Mouse (Mus musculus) cerebellum, adult 11-12 months (tissue): Measurements from ENCODE around the gene Ston1.
A peak's percentile ranks its signal among the peaks of the same experiment; 100 is the strongest.

Source experiments
- DNase-seq: peaks from one replicate; pipeline ENCODE4 v3.0.0; 2022

Ston1 gene

DNA sequence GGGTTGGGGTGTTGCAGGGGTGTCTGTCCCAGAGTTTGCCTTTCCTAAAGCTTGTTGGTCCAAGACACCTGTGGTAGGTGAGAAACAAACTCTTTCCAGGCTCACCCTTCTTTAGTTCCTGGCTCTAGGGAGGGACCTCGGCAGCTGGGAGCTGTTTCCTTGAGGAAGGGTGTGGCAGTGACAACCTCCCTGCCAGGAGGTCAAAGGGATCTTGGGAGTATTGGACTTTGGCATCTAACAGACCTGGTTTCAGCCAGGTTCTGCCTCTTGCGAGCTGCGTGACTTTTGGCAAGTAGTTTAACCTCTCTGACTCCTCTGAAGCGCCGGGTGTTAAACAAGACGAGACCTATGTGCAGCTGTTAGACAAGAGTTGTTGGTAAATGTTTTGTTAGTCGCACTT, 29.7 kb downstream of the Ston1 start:
- no peak for DNase-seq

DNA sequence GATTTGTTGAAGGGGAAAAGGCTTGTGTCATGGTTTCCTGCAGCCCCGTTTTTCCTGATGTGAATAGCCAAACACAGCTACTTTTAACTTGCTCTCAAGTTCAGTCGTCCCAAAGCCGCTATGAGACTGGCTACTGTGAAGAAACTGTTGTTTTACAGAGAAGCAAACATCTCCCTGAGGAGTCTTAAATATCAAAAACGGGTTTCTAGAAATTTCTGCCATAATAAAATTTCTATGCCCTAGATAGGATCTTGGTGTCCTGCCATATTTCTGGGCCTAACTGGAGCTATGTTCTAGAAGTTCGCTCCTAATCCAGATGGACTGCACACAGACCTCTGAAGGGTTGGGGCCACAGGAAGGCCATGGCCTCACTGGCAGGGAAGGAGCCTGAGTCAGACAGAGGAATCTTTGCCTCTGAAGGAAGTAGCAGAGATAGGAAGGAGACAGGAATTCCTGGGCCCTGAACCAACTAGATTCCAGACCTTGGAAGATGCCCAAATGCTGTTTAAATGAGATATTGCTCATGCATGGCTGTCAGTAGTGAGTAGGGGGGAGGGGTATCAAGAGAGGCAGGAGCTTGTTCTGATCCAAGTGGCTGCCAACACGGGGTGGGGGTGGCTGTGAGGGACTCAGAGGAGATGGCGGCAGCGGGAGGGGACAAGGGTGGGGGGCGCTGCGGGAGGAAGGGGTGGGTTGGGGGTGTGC, 31.3 kb downstream of the Ston1 start:
- DNase-seq: no peak

DNA sequence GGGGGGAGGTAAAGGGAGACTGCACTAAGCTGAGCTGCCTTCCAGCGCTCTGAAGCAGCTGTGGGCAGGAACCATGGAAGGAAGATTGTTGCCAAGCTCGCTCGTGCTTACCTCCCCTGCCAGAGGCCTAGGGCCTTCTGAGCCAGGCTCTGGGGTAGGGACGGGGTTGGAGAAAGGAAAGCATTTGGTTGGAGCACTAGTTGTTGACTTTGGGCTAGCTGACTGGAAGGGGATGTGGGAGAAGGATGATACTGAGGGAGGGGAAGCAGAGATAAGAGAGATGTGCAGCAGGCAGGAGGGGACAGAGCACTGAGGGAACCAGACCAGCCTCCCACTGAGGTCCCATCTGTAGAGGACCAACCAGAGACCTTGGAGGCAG, 31.9 kb downstream of the Ston1 start:
- DNase-seq: no peak

GRCm38 (mm10) chr17:88629931-88630553, 32.6 kb downstream of the Ston1 start:
- DNase-seq: no peak

- no peak for DNase-seq
These were observed 33.1 kb downstream of the Ston1 start for GRCm38 (mm10) chr17:88630554-88630948.

GRCm38 (mm10) chr17:88632631-88633030, 35.1 kb downstream of the Ston1 start:
- no peak for DNase-seq

GRCm38 (mm10) chr17:88636076-88636475, 38.6 kb downstream of the Ston1 start:
- DNase-seq: no peak

DNA sequence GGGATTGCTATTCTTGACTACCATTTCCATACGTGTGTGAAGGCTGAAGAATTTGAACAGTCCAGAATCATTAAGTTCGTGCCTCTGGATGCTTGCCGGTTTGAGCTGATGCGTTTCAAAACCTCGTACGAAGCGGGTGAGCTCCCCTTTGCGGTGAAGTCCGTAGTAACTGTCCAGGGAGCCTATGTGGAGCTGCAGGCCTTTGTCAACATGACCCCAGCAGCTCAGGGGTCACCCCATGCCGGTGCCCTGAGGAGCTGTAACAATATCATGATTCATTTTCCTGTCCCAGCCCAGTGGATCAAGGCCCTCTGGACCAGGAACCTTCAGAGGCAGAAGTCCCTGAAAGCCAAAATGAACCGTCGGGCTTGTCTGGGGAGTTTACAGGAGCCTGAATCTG, 39.1 kb downstream of the Ston1 start:
- no peak for DNase-seq

GRCm38 (mm10) chr17:88641012-88641411, 43.5 kb downstream of the Ston1 start:
- DNase-seq: peak; percentile 22

DNA sequence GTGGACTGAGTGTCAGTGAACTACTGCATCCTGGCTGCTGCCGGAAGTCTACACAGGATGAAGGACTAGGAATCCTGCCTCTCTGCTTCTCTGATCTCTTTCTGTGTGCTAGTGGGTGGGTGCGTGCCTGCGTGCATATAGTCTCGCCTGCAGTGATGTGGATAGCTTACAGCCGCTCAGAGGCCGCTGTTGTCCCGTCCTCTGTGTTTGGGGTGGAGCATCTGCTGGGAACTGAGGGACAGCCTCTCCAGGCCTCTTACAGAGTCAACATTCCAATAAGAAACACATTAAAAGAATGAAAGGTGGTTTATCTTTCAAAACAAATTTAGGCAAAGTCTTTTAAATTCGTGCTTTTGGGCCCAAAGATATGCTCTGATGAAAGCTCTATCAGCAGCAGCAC, 44.4 kb downstream of the Ston1 start:
- no peak for DNase-seq

GRCm38 (mm10) chr17:88644876-88645275, 47.4 kb downstream of the Ston1 start:
- DNase-seq: no peak

GRCm38 (mm10) chr17:88645299-88645698, 47.8 kb downstream of the Ston1 start:
- DNase-seq: no peak

GRCm38 (mm10) chr17:88647149-88647548, 49.7 kb downstream of the Ston1 start:
- DNase-seq: no peak

GRCm38 (mm10) chr17:88652010-88652409, 54.5 kb downstream of the Ston1 start:
- peak; percentile 45 for DNase-seq

GRCm38 (mm10) chr17:88652702-88653374, 55.4 kb downstream of the Ston1 start:
- peak; percentile 65 for DNase-seq

DNA sequence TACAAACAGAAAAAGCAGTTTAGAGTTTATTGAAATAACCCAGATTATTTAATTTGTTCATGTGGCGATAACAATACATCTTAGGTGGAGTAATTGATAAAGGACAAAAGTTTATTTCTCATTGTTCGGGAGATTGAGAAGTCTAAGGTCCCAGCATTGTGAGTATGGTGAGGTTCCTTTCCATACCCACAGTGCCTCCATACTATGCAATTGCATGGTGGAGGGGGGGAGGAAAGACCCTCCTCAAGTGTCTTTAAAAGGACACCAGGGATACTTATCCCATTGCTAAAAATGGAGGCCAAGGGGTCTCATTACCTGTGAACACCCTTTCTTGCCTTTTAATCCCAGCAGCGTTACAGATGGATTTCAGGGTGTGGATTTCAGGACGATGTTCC, 55.9 kb downstream of the Ston1 start:
- no peak for DNase-seq

DNA sequence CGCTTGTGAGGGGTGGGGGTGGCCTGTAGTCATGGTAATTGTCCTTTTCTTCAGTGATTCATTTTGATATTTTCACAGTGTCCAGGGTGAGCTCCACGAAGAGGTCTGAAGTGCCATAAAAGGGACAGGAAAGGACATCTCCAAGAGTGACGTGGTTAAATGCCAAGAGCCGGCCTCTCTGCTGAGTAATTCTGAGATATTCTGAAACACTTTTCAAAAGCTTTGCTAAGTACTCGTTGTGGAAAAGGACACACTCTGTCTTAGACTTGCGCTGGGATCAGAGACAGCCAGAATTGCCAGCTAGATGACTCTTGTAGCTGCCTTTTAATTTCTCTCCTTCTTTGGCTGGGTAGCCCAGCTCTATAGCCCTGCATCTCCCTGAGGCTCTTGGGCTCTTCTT, 61.0 kb downstream of the Ston1 start:
- DNase-seq: no peak

- no peak for DNase-seq
These were observed 68.6 kb downstream of the Ston1 start for GRCm38 (mm10) chr17:88666076-88666475.

DNA sequence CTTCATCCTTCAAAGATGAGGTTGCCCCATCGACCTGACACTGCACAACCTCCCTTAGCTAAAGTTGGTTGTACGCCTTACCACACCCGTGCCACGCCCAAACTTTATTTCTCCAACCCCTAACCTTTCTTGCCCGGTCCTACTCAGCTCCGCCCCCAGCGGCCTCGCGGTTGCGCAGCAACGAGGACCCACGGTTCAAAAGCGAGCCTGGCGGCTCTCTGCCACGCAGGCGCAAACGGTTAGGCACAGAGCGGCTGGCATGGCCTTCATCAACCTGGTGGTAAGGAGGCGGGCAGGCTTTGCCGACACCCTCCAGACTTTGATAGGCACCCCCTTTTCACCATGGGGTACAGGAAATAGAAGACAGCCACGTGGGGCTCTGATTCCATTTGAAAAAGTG, 71.0 kb downstream of the Ston1 start, which contains the start of gene Gtf2a1l:
Gene Gtf2a1l (plus strand): TSS at position 209 of the 400 bp plus-strand sequence.
- DNase-seq: peak; percentile 14

DNA sequence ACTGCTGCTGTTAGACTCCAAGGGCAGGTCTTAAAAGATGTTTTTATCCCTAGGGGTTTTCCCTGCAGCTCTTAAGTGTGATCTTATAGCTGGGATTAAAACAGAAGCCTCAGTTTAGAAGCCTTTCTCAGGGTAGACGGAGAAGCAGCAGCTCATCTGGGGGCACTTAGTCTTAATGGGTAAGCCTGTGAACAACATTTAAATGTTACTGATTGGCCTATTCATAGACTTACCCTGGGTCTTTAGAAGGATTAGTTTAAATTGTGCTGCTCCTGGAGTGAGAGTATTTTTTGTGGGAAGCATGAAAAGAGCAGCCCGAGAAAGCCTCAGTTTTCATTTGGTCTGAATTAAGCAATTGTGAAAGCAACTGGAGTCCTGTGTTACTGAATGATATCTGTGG, 72.4 kb downstream of the Ston1 start:
- DNase-seq: no peak

DNA sequence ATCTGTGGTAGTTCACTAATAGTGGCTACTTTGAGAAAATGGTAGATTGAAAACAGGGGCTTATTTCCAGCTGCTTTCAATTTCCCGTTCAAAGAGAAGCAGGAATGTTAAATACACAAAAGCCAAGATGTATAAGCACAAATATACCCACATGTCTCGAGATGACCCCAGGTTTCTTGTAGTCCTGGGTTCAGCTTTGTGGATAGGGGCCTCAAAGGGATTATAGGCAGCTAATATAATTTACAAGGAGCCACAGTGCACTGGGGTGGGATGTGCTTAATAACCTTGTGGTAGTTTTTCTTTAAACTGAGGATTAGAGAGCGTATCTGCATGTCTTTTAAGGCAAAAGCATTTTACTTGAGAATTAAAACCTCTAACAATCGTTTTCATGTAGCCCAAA, 73.3 kb downstream of the Ston1 start:
- DNase-seq: no peak

- DNase-seq: no peak
These were observed 78.1 kb downstream of the Ston1 start for GRCm38 (mm10) chr17:88675310-88676309.

GRCm38 (mm10) chr17:88688226-88688625, 90.7 kb downstream of the Ston1 start:
- DNase-seq: no peak
